Mouse (Mus musculus): ENCODE data around the gene Bcl11a. TPM values are rescaled to one million over a fixed set of nuclear protein-coding genes. Genes with fewer than 3 reads are reported as not detected.

Gene Bcl11a
- total RNA-seq, 2 experiments from 2014 or later, result 159 to 162 TPM

DNA sequence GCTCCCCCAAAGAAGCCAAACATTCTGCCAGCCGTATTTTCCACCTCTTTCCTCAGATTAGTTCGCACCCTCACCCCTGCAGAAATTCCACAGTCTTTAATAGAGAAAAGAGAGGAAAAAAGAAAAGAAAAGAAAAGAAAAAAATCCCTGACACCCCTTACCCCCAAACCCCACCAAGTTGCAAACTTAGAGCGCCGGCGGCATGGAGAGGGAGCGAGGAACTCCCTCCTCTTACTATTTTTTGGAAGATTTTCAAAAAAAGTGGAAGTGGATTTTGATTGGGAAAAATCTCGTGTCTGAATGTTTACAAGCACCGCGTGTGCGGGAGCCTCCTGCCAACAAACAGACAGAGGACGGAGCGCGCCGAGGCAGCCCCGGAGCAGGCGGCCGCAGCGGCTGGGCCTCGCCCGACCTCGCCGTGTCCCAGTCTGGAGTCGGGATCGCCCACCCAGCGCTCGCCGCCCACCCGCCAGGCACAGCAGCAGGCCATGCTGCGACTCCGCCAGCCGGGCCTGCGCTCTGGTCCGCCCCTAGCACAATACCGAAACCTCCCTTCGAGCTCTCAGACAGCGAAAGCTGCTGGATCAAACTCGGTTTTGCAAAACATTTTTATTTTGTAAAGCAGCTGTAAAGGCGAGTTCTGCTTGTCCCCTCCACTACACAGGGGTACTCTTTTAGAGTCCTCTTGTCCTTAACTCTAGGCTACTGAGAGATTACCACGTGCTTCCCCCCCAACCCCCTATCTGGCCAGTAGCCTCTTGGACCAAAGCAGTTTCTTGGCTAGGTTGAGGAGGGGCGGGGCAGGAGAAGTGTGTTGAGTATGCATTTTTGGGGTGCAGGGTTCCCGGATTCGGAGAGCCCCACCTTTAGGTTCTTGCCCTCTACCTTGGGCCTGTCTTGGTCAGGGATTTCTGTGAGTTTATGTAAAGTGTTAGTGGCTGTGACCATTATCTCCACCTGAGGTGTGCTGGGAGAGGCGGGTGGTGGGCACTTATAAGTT, 1.8 kb downstream of the Bcl11a start:
- peak; percentile 58 to 73 for DNase-seq (ENCODE audit: low spot score in 2 of 2)

- peak; percentile 64 to 77 for DNase-seq (ENCODE audit: low spot score in 2 of 2)
Observed at GRCm38 (mm10) chr11:24080541-24080940, 2.7 kb downstream of the Bcl11a start.

DNA sequence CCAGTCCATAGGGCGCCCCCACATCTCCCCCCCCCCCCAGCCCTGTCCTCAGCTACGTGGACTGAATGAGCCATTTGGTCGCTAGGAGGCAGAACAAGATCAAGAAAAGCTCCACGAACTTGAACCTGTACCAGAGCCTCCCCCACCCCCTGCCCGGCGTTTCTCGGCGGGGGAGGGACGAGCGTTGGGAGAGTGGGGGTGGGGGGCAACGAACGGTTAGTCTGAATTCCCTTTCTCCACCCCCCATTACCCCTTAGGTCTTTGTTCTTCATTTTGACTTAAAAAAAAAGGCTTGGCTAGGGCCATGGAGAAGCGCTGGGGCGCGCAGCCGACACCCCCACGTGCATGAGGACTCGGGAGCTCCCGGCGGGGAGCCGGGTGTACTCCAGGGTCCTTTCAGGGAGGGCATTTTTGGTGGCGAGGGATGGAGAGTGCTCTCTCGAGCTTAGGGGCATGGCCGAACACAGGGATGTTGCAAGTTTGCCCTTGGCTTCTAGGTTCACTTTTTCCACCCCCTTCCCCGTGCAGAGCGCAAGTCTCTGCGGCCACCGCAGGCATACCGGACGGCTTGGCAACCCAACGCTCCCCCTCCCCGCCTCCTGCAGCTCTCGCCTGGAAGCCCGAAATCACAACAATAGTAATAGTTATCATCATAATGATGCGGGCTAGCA, 3.3 kb downstream of the Bcl11a start:
- peak; percentile 71 to 83 for DNase-seq (ENCODE audit: low spot score in 2 of 2)

- DNase-seq (ENCODE audit: low spot score in 2 of 2), result peak in 1 of 2 experiments; percentile 64
Observed at GRCm38 (mm10) chr11:24081687-24082384, 4.0 kb downstream of the Bcl11a start.

- no peak for DNase-seq (ENCODE audit: low spot score in 2 of 2)
Observed at GRCm38 (mm10) chr11:24082385-24083075, 4.7 kb downstream of the Bcl11a start.

- DNase-seq (ENCODE audit: low spot score in 2 of 2), result peak in 1 of 2 experiments; percentile 13
Observed at GRCm38 (mm10) chr11:24083076-24083405, 5.2 kb downstream of the Bcl11a start.

DNA sequence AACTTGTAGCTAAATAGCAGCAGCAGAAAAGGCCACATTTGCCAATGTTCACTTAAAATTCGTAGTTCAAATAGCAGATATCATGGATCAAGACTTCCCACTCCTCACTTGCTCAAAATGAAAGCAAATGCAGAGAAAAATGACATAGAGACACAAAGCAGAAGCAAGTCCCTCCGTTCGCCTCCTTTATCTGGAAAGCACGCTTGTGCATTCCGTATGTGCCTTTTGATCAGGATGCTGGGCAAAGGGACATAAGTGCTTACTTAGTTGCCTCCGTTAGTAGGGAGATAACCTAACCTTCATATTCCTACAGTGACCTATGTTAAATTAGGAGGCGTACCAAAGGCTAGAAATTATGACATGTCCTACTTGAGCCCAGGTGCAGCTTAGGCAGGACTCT, 5.6 kb downstream of the Bcl11a start:
- DNase-seq (ENCODE audit: low spot score in 2 of 2), result peak in 1 of 2 experiments; percentile 17

- no peak for DNase-seq (ENCODE audit: low spot score in 2 of 2)
Observed at GRCm38 (mm10) chr11:24084077-24084476, 6.2 kb downstream of the Bcl11a start.

- peak in 1 of 2 experiments; percentile 28 for DNase-seq (ENCODE audit: low spot score in 2 of 2)
Observed at GRCm38 (mm10) chr11:24084590-24084989, 6.7 kb downstream of the Bcl11a start.

GRCm38 (mm10) chr11:24085986-24086385, 8.1 kb downstream of the Bcl11a start:
- DNase-seq (ENCODE audit: low spot score in 2 of 2), result no peak

GRCm38 (mm10) chr11:24087069-24087468, 9.2 kb downstream of the Bcl11a start:
- no peak for DNase-seq (ENCODE audit: low spot score in 2 of 2)

- DNase-seq (ENCODE audit: low spot score in 2 of 2), result no peak
Observed at GRCm38 (mm10) chr11:24090443-24090842, 12.6 kb downstream of the Bcl11a start.

DNA sequence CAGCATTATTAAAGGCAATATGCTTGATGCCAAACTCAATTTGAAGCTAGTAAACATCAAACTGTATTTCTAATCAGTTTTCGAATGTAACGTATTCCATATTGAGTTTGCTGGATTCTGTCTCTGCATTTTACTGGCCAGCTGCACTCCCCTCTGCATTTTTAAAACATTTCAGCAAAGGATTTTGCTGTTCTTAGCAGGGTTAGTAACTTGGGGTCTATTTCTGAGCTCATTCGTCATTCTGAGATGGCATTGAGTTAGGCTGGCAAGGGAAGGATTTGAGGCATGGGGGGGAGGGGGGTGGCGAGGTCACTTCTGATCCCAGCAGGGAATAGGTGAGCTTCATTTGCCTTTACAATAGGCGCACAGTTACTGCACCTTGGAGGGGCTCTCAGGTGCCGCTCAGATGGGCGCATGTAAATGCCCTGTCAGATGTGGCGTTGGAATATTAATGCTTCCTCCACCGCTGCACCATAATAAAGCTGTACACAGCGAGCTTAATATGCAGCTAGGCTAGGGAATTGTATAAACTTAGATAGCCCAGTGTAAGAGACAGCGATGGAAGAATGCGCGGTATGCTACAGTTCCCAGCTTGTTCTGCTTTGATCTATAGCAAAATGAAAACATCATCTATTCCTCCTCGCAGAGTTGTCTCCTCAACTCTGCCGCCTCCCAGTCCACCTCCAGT, 13.7 kb downstream of the Bcl11a start:
- no peak for DNase-seq (ENCODE audit: low spot score in 2 of 2)

DNA sequence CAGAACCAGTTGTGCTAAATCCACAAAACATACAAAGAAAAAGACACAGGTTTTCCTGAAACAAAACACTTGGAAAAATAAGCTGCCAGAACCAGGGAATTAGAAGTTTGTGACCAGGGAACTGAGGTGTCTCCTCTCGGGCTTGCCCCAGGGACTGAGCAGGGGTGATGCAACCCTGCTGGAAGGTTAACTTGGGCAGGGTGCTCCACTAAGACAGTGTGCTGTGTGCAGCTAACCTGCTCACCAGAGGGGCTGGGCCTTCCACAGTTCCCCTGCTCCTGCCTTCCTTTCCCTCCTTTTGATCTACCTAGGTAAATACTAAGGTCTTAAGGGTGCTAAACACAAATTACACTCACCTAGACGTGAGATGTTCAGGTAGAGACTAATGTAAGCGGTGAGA, 14.8 kb downstream of the Bcl11a start:
- no peak for DNase-seq (ENCODE audit: low spot score in 2 of 2)

- no peak for DNase-seq (ENCODE audit: low spot score in 2 of 2)
Observed at GRCm38 (mm10) chr11:24094086-24094487, 16.2 kb downstream of the Bcl11a start.

GRCm38 (mm10) chr11:24095236-24095635, 17.4 kb downstream of the Bcl11a start:
- DNase-seq (ENCODE audit: low spot score in 2 of 2), result no peak

DNA sequence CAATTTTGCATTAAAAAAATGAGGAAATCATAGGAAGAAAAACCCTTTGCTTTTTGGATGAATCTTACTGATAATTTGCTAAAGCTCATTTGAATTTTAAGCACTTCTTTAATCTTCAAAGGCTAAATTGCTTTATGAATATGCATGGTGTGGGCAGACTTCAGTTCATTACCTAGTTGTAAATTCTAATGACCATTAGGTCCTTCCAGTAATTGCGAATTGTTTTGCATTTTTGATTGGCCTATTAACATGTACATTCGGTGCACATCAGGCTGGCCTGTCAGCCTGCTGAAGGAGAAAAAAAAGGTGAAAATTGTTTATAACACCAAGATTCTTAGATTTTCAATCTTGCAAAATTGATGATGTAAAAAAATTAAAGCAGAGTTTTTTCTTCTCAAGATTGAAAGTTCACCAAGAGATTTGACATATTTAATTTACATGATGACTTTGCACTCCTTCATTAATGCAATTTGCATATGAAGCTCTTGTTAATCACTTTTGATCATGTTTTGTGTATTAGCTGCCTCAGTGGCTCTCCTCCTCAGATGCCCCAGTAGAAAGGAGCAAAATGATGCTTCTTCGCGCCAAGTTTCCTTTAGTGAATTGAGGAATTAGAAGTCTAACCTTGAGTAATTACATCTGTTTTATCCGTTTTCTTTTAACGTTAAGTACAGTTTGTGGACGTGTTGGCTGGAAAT, 17.9 kb downstream of the Bcl11a start:
- no peak for DNase-seq (ENCODE audit: low spot score in 2 of 2)

GRCm38 (mm10) chr11:24096483-24096882, 18.6 kb downstream of the Bcl11a start:
- DNase-seq (ENCODE audit: low spot score in 2 of 2), result no peak

- DNase-seq (ENCODE audit: low spot score in 2 of 2), result no peak
Observed at GRCm38 (mm10) chr11:24097026-24097425, 19.2 kb downstream of the Bcl11a start.

DNA sequence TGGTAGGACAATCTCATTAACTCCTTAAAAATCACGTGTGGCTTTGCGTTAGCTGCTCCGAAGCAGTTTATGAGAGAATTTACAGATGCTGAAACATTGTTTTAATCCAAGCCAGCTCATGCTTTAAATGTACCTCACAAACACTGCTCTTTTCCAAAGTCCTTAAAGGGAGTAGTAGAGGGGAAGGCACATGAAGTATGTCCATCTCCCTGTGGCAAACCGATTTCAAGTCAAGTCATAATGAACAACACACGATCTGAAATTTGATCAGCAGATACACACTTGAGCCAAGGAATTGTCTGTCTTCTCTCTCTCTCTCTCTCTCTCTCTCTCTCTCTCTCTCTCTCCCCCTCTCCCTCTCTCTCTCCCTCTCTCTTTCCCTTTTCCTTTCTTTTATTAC, 20.2 kb downstream of the Bcl11a start:
- no peak for DNase-seq (ENCODE audit: low spot score in 2 of 2)

Measured in layer of hippocampus, postnatal 10 days (tissue).